16 mouse cellular contexts compared by ENCODE assay signal in the genomic region with DNA sequence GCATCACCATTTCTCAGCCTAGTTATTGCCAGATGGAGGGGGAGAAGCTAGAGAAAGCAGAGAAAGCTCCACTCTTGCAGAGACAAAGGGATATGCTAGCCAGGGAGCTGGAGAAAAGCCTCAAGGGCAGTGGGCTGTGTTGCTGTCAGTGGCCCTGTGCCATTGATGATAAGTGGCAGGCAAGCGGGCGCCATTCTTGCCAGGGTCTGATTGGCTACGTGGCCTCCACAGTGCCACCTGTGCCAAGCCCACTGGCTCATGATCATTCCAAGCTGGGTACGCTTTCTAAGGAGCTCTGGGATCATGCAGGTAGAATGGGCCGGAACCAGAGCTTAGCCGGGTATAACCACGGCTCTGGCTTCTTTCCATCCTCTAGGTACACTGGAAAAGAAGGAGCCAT. TPM values are rescaled to one million over a fixed set of nuclear protein-coding genes. Genes with fewer than 3 reads are reported as not detected.
A peak's percentile ranks its signal among the peaks of the same experiment; 100 is the strongest.
DNase-seq lines count a peak whose midpoint lies in the region; ATAC-seq lines count a peak whose summit lies in the region.
"Had no signal": no experiment of that assay in that cellular context is flagged by ENCODE, and none has a peak within 500 bp of the region (broad histone marks: within the 10 kb centered on the region; RNA-seq: fewer than 3 reads in every experiment).

No protein-coding gene starts in this region.

- ATAC-seq in forebrain, embryonic 13.5 days, result peak; percentile 67
- 0 out of 2 replicates have a peak, but pooled peaks have one; percentile 20 for ATAC-seq in limb, embryonic 15.5 days (ENCODE audit: insufficient number of reproducible peaks, low FRiP score, low TSS enrichment, low read depth)
- ATAC-seq in neural tube, embryonic 14.5 days (ENCODE audit: low read depth), result 0 out of 2 replicates have a peak, but pooled peaks have one; percentile 26
- ATAC-seq in intestine, embryonic 16.5 days, result no peak
- ATAC-seq: intestine, postnatal 0 days; Patski had no signal

- peaks cover 19% of the 10 kb centered on the region for H3K4me1 ChIP-seq in forebrain, embryonic 13.5 days
- peaks cover 17% of the 10 kb centered on the region for H3K4me1 ChIP-seq in forebrain, embryonic 10.5 days
- H3K4me1 ChIP-seq in limb, embryonic 15.5 days, result no peaks in the 10 kb centered on the region
- H3K4me1 ChIP-seq in limb, embryonic 10.5 days, result no peaks in the 10 kb centered on the region
- no peaks in the 10 kb centered on the region for H3K4me1 ChIP-seq in neural tube, embryonic 14.5 days (ENCODE audit: control insufficient read depth, insufficient read depth, low read length)
- no peaks in the 10 kb centered on the region for H3K4me1 ChIP-seq in intestine, embryonic 16.5 days (ENCODE audit: control insufficient read depth, insufficient read depth, low read length)
- H3K4me1 ChIP-seq: limb, embryonic 13.5 days had no signal

- no peak for DNase-seq in forebrain, embryonic 10.5 days (ENCODE audit: extremely low spot score, low spot score)
- DNase-seq in limb, embryonic 10.5 days (ENCODE audit: low spot score), result no peak
- peak; percentile 88 to 90 for DNase-seq in cerebellum, postnatal 14 days
- no peak for DNase-seq in kidney, adult 11 months
- DNase-seq: thymus, adult 2 months had no signal

- WGBS in forebrain, embryonic 13.5 days, result 90% methylated on average over 7 of the region's 7 CpGs
- WGBS in forebrain, embryonic 10.5 days, result 94% methylated on average over 7 of the region's 7 CpGs
- 89% methylated on average over 7 of the region's 7 CpGs for WGBS in limb, embryonic 15.5 days
- WGBS in limb, embryonic 10.5 days, result 95% methylated on average over 7 of the region's 7 CpGs
- WGBS in neural tube, embryonic 14.5 days, result 85% methylated on average over 7 of the region's 7 CpGs
- 94% methylated on average over 7 of the region's 7 CpGs for WGBS in intestine, embryonic 16.5 days

- peak overlapping the region; percentile 74 for H3K27ac ChIP-seq in forebrain, embryonic 13.5 days
- no peak overlapping the region for H3K27ac ChIP-seq in forebrain, embryonic 10.5 days
- H3K27ac ChIP-seq in limb, embryonic 15.5 days, result no peak overlapping the region
- H3K27ac ChIP-seq in limb, embryonic 10.5 days, result no peak overlapping the region
- H3K27ac ChIP-seq in neural tube, embryonic 14.5 days (ENCODE audit: low read depth, low read length), result no peak overlapping the region
- H3K27ac ChIP-seq in intestine, embryonic 16.5 days (ENCODE audit: low read length), result no peak overlapping the region
- H3K27ac ChIP-seq: limb, embryonic 13.5 days had no signal

- peaks cover 12% of the 10 kb centered on the region for H3K27me3 ChIP-seq in forebrain, embryonic 13.5 days
- peaks cover 27% of the 10 kb centered on the region for H3K27me3 ChIP-seq in forebrain, embryonic 10.5 days (ENCODE audit: poor library complexity, severe bottlenecking)
- H3K27me3 ChIP-seq in limb, embryonic 15.5 days, result no peaks in the 10 kb centered on the region
- H3K27me3 ChIP-seq in limb, embryonic 10.5 days (ENCODE audit: low read depth, poor library complexity, severe bottlenecking), result no peaks in the 10 kb centered on the region
- H3K27me3 ChIP-seq in neural tube, embryonic 14.5 days (ENCODE audit: control insufficient read depth, insufficient read depth, low read length), result no peaks in the 10 kb centered on the region
- no peaks in the 10 kb centered on the region for H3K27me3 ChIP-seq in intestine, embryonic 16.5 days (replicated peaks; ENCODE audit: control insufficient read depth, insufficient read depth, low read length)
- H3K27me3 ChIP-seq: limb, embryonic 13.5 days had no signal

- no peak overlapping the region for H3K9ac ChIP-seq in forebrain, embryonic 13.5 days
- H3K9ac ChIP-seq in limb, embryonic 15.5 days, result no peak overlapping the region
- H3K9ac ChIP-seq in neural tube, embryonic 14.5 days (replicated peaks; ENCODE audit: low read depth, low read length), result no peak overlapping the region
- no peak overlapping the region for H3K9ac ChIP-seq in intestine, embryonic 16.5 days (ENCODE audit: low read depth, low read length)
- H3K9ac ChIP-seq: limb, embryonic 13.5 days had no signal

- H3K4me2 ChIP-seq in forebrain, embryonic 13.5 days, result no peak overlapping the region; the same call in 1 of the 2 replicates
- H3K4me2 ChIP-seq in limb, embryonic 15.5 days, result no peak overlapping the region
- H3K4me2 ChIP-seq in neural tube, embryonic 14.5 days (ENCODE audit: low read depth, low read length), result no peak overlapping the region
- H3K4me2 ChIP-seq in intestine, embryonic 16.5 days (ENCODE audit: low read depth, low read length), result no peak overlapping the region
- H3K4me2 ChIP-seq: limb, embryonic 13.5 days had no signal

- no peaks in the 10 kb centered on the region for H3K9me3 ChIP-seq in forebrain, embryonic 13.5 days (replicated peaks)
- H3K9me3 ChIP-seq in forebrain, embryonic 10.5 days, result no peaks in the 10 kb centered on the region
- H3K9me3 ChIP-seq in limb, embryonic 15.5 days, result no peaks in the 10 kb centered on the region
- no peaks in the 10 kb centered on the region for H3K9me3 ChIP-seq in limb, embryonic 10.5 days (replicated peaks)
- H3K9me3 ChIP-seq in neural tube, embryonic 14.5 days (ENCODE audit: control insufficient read depth, low read length), result no peaks in the 10 kb centered on the region
- no peaks in the 10 kb centered on the region for H3K9me3 ChIP-seq in intestine, embryonic 16.5 days (ENCODE audit: control insufficient read depth, low read length)
- H3K9me3 ChIP-seq: limb, embryonic 13.5 days had no signal

- no peak overlapping the region for H3K4me3 ChIP-seq in forebrain, embryonic 13.5 days
- no peak overlapping the region for H3K4me3 ChIP-seq in forebrain, embryonic 10.5 days
- no peak overlapping the region for H3K4me3 ChIP-seq in limb, embryonic 15.5 days
- H3K4me3 ChIP-seq in limb, embryonic 10.5 days, result no peak overlapping the region
- H3K4me3 ChIP-seq in neural tube, embryonic 14.5 days (ENCODE audit: low read depth, low read length), result no peak overlapping the region
- H3K4me3 ChIP-seq in intestine, embryonic 16.5 days (ENCODE audit: low read length), result no peak overlapping the region
- H3K4me3 ChIP-seq: limb, embryonic 13.5 days; myocyte had no signal

- no peaks in the 10 kb centered on the region for H3K36me3 ChIP-seq in forebrain, embryonic 13.5 days (ENCODE audit: poor library complexity, severe bottlenecking)
- no peaks in the 10 kb centered on the region for H3K36me3 ChIP-seq in forebrain, embryonic 10.5 days (replicated peaks)
- H3K36me3 ChIP-seq in limb, embryonic 15.5 days, result no peaks in the 10 kb centered on the region
- no peaks in the 10 kb centered on the region for H3K36me3 ChIP-seq in limb, embryonic 10.5 days
- no peaks in the 10 kb centered on the region for H3K36me3 ChIP-seq in neural tube, embryonic 14.5 days (ENCODE audit: control insufficient read depth, insufficient read depth, low read length)
- no peaks in the 10 kb centered on the region for H3K36me3 ChIP-seq in intestine, embryonic 16.5 days (ENCODE audit: control insufficient read depth, insufficient read depth, low read length)
- H3K36me3 ChIP-seq: limb, embryonic 13.5 days had no signal

RNA-seq across cellular contexts. Expression of a gene that starts 23.9 kb away (rescaled TPM):
- polyA plus RNA-seq in forebrain, embryonic 13.5 days (2015; fragmentation: Nextera tagmentation; extraction: Ambion mirVana), result not detected in 2 replicates
- not detected in 2 replicates for polyA plus RNA-seq in forebrain, embryonic 10.5 days (2016; fragmentation: Nextera tagmentation; extraction: Ambion mirVana)
- not detected in 2 replicates for polyA plus RNA-seq in limb, embryonic 15.5 days (2015; fragmentation: Nextera tagmentation; extraction: Ambion mirVana)
- polyA plus RNA-seq in limb, embryonic 10.5 days (2016; fragmentation: Nextera tagmentation; extraction: Ambion mirVana), result not detected in 2 replicates
- polyA plus RNA-seq in neural tube, embryonic 14.5 days (2014; fragmentation: Nextera tagmentation; extraction: Ambion mirVana), result 0.07 TPM in 1 of 2 replicates, not detected in the other
- not detected in 2 replicates for polyA plus RNA-seq in intestine, embryonic 16.5 days (2015; fragmentation: Nextera tagmentation; extraction: Ambion mirVana)
- polyA plus RNA-seq: embryonic facial prominence, embryonic 14.5 days; gonadal fat pad, adult 2 months; intestine, postnatal 0 days; large intestine, adult 2 months; limb, embryonic 13.5 days; myocyte; Patski had no signal

Comparison
In these comparisons a context has a peak if more than half of its experiments do, and no peak if none do; other contexts are left out.
1. DNase-seq: peak in cerebellum, postnatal 14 days (2 of 2); none in forebrain, embryonic 10.5 days (single experiment), limb, embryonic 10.5 days (single experiment) and kidney, adult 11 months (single experiment).